In the genomic region with DNA sequence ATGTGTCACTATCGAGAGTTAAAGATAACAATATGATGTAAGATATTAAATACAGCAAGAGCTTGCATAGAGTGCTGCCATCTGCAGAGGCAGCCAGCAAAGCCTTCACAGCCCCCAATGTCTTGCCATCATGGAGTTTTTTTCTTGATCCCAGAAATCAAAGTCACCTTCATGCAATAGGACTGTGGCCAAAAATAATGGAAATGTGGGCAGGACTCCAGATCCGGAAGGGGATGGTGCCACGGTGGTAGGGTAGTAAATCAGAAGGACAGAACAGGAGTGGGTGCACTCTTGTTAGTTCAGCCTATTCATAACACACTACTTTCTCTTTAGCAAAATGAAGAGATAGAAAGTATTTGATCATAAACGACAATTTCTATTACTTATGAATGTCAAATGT, we compare ENCODE assay signal across 21 mouse cellular contexts.
DNase-seq lines count a peak whose midpoint lies in the region; ATAC-seq and TF ChIP-seq lines count a peak whose summit lies in the region.
"Had no signal": no experiment of that assay in that cellular context is flagged by ENCODE, and none has a peak within 500 bp of the region (broad histone marks: within the 10 kb centered on the region; RNA-seq: fewer than 3 reads in every experiment).

No protein-coding gene starts in this region.

- TF ChIP-seq EP300 in heart, postnatal 0 days (IDR thresholded peaks at IDR 0.05; ENCODE audit: low read depth) = no peak

- H3K36me3 ChIP-seq in heart, postnatal 0 days (replicated peaks; ENCODE audit: control insufficient read depth, insufficient read depth, low read length) = no peaks in the 10 kb centered on the region
- H3K36me3 ChIP-seq in heart, embryonic 10.5 days = no peaks in the 10 kb centered on the region
- H3K36me3 ChIP-seq: embryonic facial prominence, embryonic 13.5 days; embryonic facial prominence, embryonic 15.5 days; forebrain, embryonic 10.5 days; forebrain, embryonic 12.5 days had no signal

- peaks cover 10% of the 10 kb centered on the region; the same call in 1 of the 2 replicates for H3K4me1 ChIP-seq in heart, postnatal 0 days (ENCODE audit: control insufficient read depth, insufficient read depth)
- no peaks in the 10 kb centered on the region for H3K4me1 ChIP-seq in heart, embryonic 10.5 days
- H3K4me1 ChIP-seq: embryonic facial prominence, embryonic 13.5 days; embryonic facial prominence, embryonic 15.5 days; forebrain, embryonic 12.5 days had no signal

- H3K9me3 ChIP-seq in heart, postnatal 0 days (replicated peaks; ENCODE audit: control insufficient read depth, low read length) = no peaks in the 10 kb centered on the region
- no peaks in the 10 kb centered on the region for H3K9me3 ChIP-seq in heart, embryonic 10.5 days
- H3K9me3 ChIP-seq: embryonic facial prominence, embryonic 13.5 days; embryonic facial prominence, embryonic 15.5 days; forebrain, embryonic 10.5 days; forebrain, embryonic 12.5 days had no signal

- no peak overlapping the region for H3K27ac ChIP-seq in heart, postnatal 0 days (ENCODE audit: low read depth)
- no peak overlapping the region for H3K27ac ChIP-seq in heart, embryonic 10.5 days
- H3K27ac ChIP-seq: embryonic facial prominence, embryonic 13.5 days; embryonic facial prominence, embryonic 15.5 days; forebrain, embryonic 10.5 days; forebrain, embryonic 12.5 days had no signal

- TF ChIP-seq CTCF in heart, postnatal 0 days (IDR thresholded peaks at IDR 0.05; ENCODE audit: low read depth) = no peak

- peak; percentile 30 for DNase-seq in heart, postnatal 0 days (ENCODE audit: low spot score)
- DNase-seq in heart, adult 8-10 months (ENCODE audit: low spot score) = no peak
- DNase-seq in heart, postnatal 4 days = peak; percentile 59
- no peak for DNase-seq in heart, embryonic 10.5 days (ENCODE audit: low spot score)
- DNase-seq: adrenal gland, adult 2 months; adrenal gland, postnatal 10 days; adrenal gland, postnatal 25 days; cerebellum, adult 11 months; cerebellum, adult 18-20 months; cerebellum, adult 8-10 months; cerebellum, adult 9-11 months; cerebellum, postnatal 14 days; cerebellum, postnatal 36 days; embryo, embryonic 11 days had no signal

- no peak overlapping the region for H3K9ac ChIP-seq in heart, postnatal 0 days (replicated peaks; ENCODE audit: low read depth, low read length)
- H3K9ac ChIP-seq: embryonic facial prominence, embryonic 13.5 days; embryonic facial prominence, embryonic 15.5 days; forebrain, embryonic 12.5 days had no signal

- H3K4me2 ChIP-seq in heart, postnatal 0 days (ENCODE audit: low read depth, low read length) = no peak overlapping the region
- H3K4me2 ChIP-seq: embryonic facial prominence, embryonic 13.5 days; embryonic facial prominence, embryonic 15.5 days; forebrain, embryonic 12.5 days had no signal

- H3K27me3 ChIP-seq in heart, postnatal 0 days (ENCODE audit: control insufficient read depth, insufficient read depth, low read length) = no peaks in the 10 kb centered on the region
- H3K27me3 ChIP-seq in heart, embryonic 10.5 days (ENCODE audit: insufficient read depth, poor library complexity, severe bottlenecking) = no peaks in the 10 kb centered on the region
- H3K27me3 ChIP-seq: embryonic facial prominence, embryonic 13.5 days; embryonic facial prominence, embryonic 15.5 days; forebrain, embryonic 12.5 days had no signal

- no peak for ATAC-seq in heart, postnatal 0 days (ENCODE audit: insufficient read depth, low read depth)
- ATAC-seq: forebrain, embryonic 14.5 days; forebrain, embryonic 16.5 days had no signal

- no peak overlapping the region for H3K4me3 ChIP-seq in heart, postnatal 0 days (ENCODE audit: low read depth, low read length)
- H3K4me3 ChIP-seq in heart, embryonic 10.5 days = no peak overlapping the region
- H3K4me3 ChIP-seq: embryonic facial prominence, embryonic 13.5 days; embryonic facial prominence, embryonic 15.5 days; erythroblast, embryonic 14.5 days; forebrain, embryonic 10.5 days; forebrain, embryonic 12.5 days had no signal

- WGBS in heart, postnatal 0 days = 49% methylated on average over 4 of the region's 4 CpGs
- WGBS in heart, embryonic 10.5 days = 87% methylated on average over 4 of the region's 4 CpGs

Comparison
In these comparisons a context has a peak if more than half of its experiments do, and no peak if none do; other contexts are left out.
1. DNase-seq: peak in heart, postnatal 0 days (single experiment) and heart, postnatal 4 days (single experiment); none in heart, adult 8-10 months (single experiment) and heart, embryonic 10.5 days (single experiment).